Mouse (Mus musculus): ENCODE measurements around the gene Tbx1. TPM values are rescaled to one million over a fixed set of nuclear protein-coding genes. Genes with fewer than 3 reads are reported as not detected.

The Tbx1 gene
- total and polyA plus RNA-seq, 3 experiments = not detected

DNA sequence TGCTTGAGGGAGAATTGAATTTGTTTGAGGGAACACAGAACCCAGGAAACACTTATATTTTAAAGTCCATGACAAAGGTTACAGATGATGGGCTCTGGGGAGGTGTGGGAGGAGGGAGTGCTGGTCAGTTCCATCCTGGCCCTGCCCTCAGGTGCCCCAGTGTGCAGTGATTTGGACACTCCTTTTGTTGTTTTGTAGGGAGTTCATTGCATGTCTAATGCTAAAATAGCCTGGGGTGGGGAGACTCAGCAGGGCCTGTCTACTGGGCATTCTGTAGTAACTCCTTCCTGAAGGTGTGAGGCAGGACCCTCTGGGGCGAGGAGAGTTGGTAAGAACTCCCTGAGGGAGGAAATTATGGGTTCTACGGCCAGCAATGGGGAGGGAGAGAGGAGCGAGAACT is 46.3 kb upstream of the Tbx1 start:
- TF ChIP-seq ELF1 (IDR thresholded peaks at IDR 0.05; ENCODE audit: low read depth, low read length) = no peak
- Histone ChIP-seq H3K27me3 (ENCODE audit: control insufficient read depth in 1 of 2, insufficient read depth in 2 of 2, low read length in 2 of 2) (peaks cover 3 to 5% of the 10 kb centered on the region in 2 experiments), H3K4me3 (ENCODE audit: control insufficient read depth in 1 of 2, insufficient read depth in 1 of 2, low read depth in 2 of 2, low read length in 2 of 2) (no peak overlapping the region), H3K9ac (ENCODE audit: control insufficient read depth, low read depth, low read length, poor library complexity, severe bottlenecking) (no peak overlapping the region), H3K36me3 (ENCODE audit: control insufficient read depth in 1 of 2, insufficient read depth in 2 of 2, low read length in 2 of 2) (no peaks in the 10 kb centered on the region), H3K79me2 (ENCODE audit: control insufficient read depth, insufficient read depth, low read length, poor library complexity) (no peaks in the 10 kb centered on the region), H3K4me1 (ENCODE audit: control insufficient read depth in 1 of 2, insufficient read depth in 2 of 2, low read length in 2 of 2) (no peaks in the 10 kb centered on the region), H3K9me3 (replicated peaks; ENCODE audit: insufficient read depth, low read length) (no peaks in the 10 kb centered on the region), H3K27ac (ENCODE audit: control insufficient read depth, low read depth, low read length) (no peak overlapping the region)
- DNase-seq (ENCODE audit: low read depth, low spot score) = no peak

DNA sequence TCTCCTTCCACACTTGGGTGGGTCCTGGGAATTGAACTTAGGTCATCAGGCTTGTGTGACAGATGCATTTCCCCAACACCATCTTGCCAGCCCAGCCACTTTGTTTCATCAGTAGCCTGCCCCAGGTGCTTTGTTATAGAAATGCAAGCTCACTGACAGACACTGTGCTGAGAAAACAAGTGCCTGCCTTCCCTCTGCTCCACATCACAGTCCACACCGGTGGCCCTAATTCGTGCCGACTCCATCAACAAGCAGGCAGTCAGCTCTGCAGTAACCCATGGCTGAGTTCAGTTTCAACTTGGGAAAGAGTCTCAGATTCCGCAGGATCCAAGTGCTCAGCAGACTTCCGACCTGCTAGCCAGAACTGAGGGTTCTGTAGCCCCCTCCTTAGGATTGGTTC is 45.9 kb upstream of the Tbx1 start:
- Histone ChIP-seq H3K79me2 (ENCODE audit: control insufficient read depth, insufficient read depth, low read length, poor library complexity) (no peaks in the 10 kb centered on the region), H3K27ac (ENCODE audit: control insufficient read depth, low read depth, low read length) (no peak overlapping the region), H3K4me1 (ENCODE audit: control insufficient read depth in 1 of 2, insufficient read depth in 2 of 2, low read length in 2 of 2) (no peaks in the 10 kb centered on the region), H3K36me3 (ENCODE audit: control insufficient read depth in 1 of 2, insufficient read depth in 2 of 2, low read length in 2 of 2) (no peaks in the 10 kb centered on the region), H3K27me3 (ENCODE audit: control insufficient read depth in 1 of 2, insufficient read depth in 2 of 2, low read length in 2 of 2) (peaks cover 3 to 5% of the 10 kb centered on the region in 2 experiments), H3K9ac (ENCODE audit: control insufficient read depth, low read depth, low read length, poor library complexity, severe bottlenecking) (no peak overlapping the region), H3K9me3 (replicated peaks; ENCODE audit: insufficient read depth, low read length) (no peaks in the 10 kb centered on the region), H3K4me3 (ENCODE audit: control insufficient read depth in 1 of 2, insufficient read depth in 1 of 2, low read depth in 2 of 2, low read length in 2 of 2) (no peak overlapping the region)
- TF ChIP-seq SMC3 (IDR thresholded peaks at IDR 0.05; ENCODE audit: low read depth, low read length) (no peak), ZC3H11A (IDR thresholded peaks at IDR 0.05; ENCODE audit: low read depth, low read length) (no peak), POLR2AphosphoS5 (IDR thresholded peaks at IDR 0.05; ENCODE audit: borderline replicate concordance, low read depth, low read length) (no peak), MYB (IDR thresholded peaks at IDR 0.05; ENCODE audit: low read depth, low read length) (no peak), POLR2AphosphoS2 (IDR thresholded peaks at IDR 0.05; ENCODE audit: low read length) (no peak), ZMIZ1 (IDR thresholded peaks at IDR 0.05; ENCODE audit: low read depth, low read length) (no peak), MYC (IDR thresholded peaks at IDR 0.05; ENCODE audit: low read depth, low read length) (no peak), TAL1 (IDR thresholded peaks at IDR 0.05; ENCODE audit: low read length) (no peak), NELFE (IDR thresholded peaks at IDR 0.05; ENCODE audit: low read depth, low read length) (no peak), CHD2 (IDR thresholded peaks at IDR 0.05; ENCODE audit: low read length) (no peak), TBP (IDR thresholded peaks at IDR 0.05; ENCODE audit: low read depth, low read length) (no peak), ZKSCAN1 (IDR thresholded peaks at IDR 0.05; ENCODE audit: low read depth, low read length) (no peak), SIN3A (IDR thresholded peaks at IDR 0.05; ENCODE audit: low read length) (no peak), ETS1 (IDR thresholded peaks at IDR 0.05; ENCODE audit: low read depth, low read length) (no peak), JUND (IDR thresholded peaks at IDR 0.05; ENCODE audit: low read depth, low read length) (no peak)
- DNase-seq (ENCODE audit: low read depth, low spot score) = no peak

GRCm38 (mm10) chr16:18633333-18633732 is 42.9 kb upstream of the Tbx1 start:
- Histone ChIP-seq H3K79me2 (ENCODE audit: control insufficient read depth, insufficient read depth, low read length, poor library complexity) (no peaks in the 10 kb centered on the region; the same call in 1 of the 2 replicates), H3K4me1 (ENCODE audit: control insufficient read depth in 1 of 2, insufficient read depth in 2 of 2, low read length in 2 of 2) (peaks cover 4 to 11% of the 10 kb centered on the region in 2 experiments; a peak in 3 of 4 replicates), H3K4me3 (ENCODE audit: control insufficient read depth in 1 of 2, insufficient read depth in 1 of 2, low read depth in 2 of 2, low read length in 2 of 2) (no peak overlapping the region), H3K27ac (ENCODE audit: control insufficient read depth, low read depth, low read length) (no peak overlapping the region), H3K9ac (ENCODE audit: control insufficient read depth, low read depth, low read length, poor library complexity, severe bottlenecking) (no peak overlapping the region), H3K9me3 (replicated peaks; ENCODE audit: insufficient read depth, low read length) (no peaks in the 10 kb centered on the region), H3K27me3 (ENCODE audit: control insufficient read depth in 1 of 2, insufficient read depth in 2 of 2, low read length in 2 of 2) (peaks cover 2 to 3% of the 10 kb centered on the region in 2 experiments), H3K36me3 (ENCODE audit: control insufficient read depth in 1 of 2, insufficient read depth in 2 of 2, low read length in 2 of 2) (peaks cover 0 to 5% of the 10 kb centered on the region in 2 experiments; a peak in 1 of 4 replicates)
- TF ChIP-seq KAT2A (conservative IDR thresholded peaks at IDR 0.05; ENCODE audit: low read depth, low read length) (no peak), BHLHE40 (IDR thresholded peaks at IDR 0.05; ENCODE audit: borderline replicate concordance, low read depth, low read length) (no peak), USF1 (IDR thresholded peaks at IDR 0.05; ENCODE audit: low read depth, low read length) (no peak), RAD21 (IDR thresholded peaks at IDR 0.05; ENCODE audit: low read depth, low read length) (no peak), TCF12 (IDR thresholded peaks at IDR 0.05; ENCODE audit: low read depth, low read length) (no peak), ZC3H11A (IDR thresholded peaks at IDR 0.05; ENCODE audit: low read depth, low read length) (no peak), CHD1 (IDR thresholded peaks at IDR 0.05; ENCODE audit: low read depth, low read length) (no peak), ELF1 (IDR thresholded peaks at IDR 0.05; ENCODE audit: low read depth, low read length) (no peak), MAX (IDR thresholded peaks at IDR 0.05; ENCODE audit: low read length) (no peak), EP300 (IDR thresholded peaks at IDR 0.05; ENCODE audit: low read depth in 1 of 2, low read length in 2 of 2) (no peak), ZNF384 (IDR thresholded peaks at IDR 0.05; ENCODE audit: low read depth, low read length) (no peak), CHD2 (IDR thresholded peaks at IDR 0.05; ENCODE audit: low read length) (no peak), JUND (IDR thresholded peaks at IDR 0.05; ENCODE audit: low read depth, low read length) (no peak), MYB (IDR thresholded peaks at IDR 0.05; ENCODE audit: low read depth, low read length) (no peak), NRF1 (IDR thresholded peaks at IDR 0.05; ENCODE audit: insufficient read depth, low read depth, low read length, poor library complexity, severe bottlenecking) (no peak), ZMIZ1 (IDR thresholded peaks at IDR 0.05; ENCODE audit: low read depth, low read length) (no peak), MAFK (IDR thresholded peaks at IDR 0.05; ENCODE audit: borderline replicate concordance, low read depth, low read length) (no peak)
- no peak for DNase-seq (ENCODE audit: low read depth, low spot score)
